Comparison of ENCODE assay signal across 26 mouse cellular contexts in the genomic region with DNA sequence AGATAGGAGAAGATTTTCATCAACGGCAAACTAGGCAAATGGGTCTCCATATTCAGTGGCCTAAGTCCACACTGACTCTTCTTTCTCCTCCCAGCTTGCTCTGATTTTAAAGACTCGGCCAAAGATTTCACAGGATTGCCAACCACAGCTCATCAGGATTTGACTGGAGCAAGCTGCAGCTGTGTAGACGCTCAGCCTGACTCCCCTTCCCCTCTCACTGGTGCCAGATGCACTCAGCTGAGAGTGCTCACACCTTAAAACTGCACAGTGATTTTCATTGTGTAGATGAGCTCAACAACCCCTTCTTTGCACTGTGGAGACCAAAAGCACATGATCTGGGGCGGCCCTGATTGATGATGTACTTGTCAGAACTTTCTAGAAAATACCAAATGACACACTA. TPM values are rescaled to one million over a fixed set of nuclear protein-coding genes. Genes with fewer than 3 reads are reported as not detected.
"Had no signal": no experiment of that assay in that cellular context is flagged by ENCODE, and none has a peak within 500 bp of the region (broad histone marks: within the 10 kb centered on the region; RNA-seq: fewer than 3 reads in every experiment).

A gene (minus strand): TSS at position 101 of the 400 bp plus-strand sequence.

RNA-seq across cellular contexts. Expression of the gene that starts here (rescaled TPM):
- polyA plus RNA-seq: heart, embryonic 10.5 days; heart, embryonic 11.5 days; heart, embryonic 12.5 days; heart, embryonic 13.5 days; heart, embryonic 14.5 days; heart, embryonic 15.5 days; heart, embryonic 16.5 days; heart, postnatal 0 days; hindbrain, embryonic 10.5 days; hindbrain, embryonic 11.5 days; hindbrain, embryonic 12.5 days; hindbrain, embryonic 13.5 days; hindbrain, embryonic 14.5 days; hindbrain, embryonic 15.5 days; hindbrain, embryonic 16.5 days; hindbrain, postnatal 0 days; inflammation-experienced regulatory T-cells, adult 6 months; intestine, embryonic 14.5 days; intestine, embryonic 15.5 days; intestine, embryonic 16.5 days; intestine, postnatal 0 days; kidney, adult 2 months; kidney, embryonic 14.5 days; kidney, embryonic 15.5 days; kidney, embryonic 16.5 days; large intestine, adult 2 months had no signal
